Mouse (Mus musculus) liver, embryonic 11.5 days (tissue): ENCODE measurements around the gene Fars2. TPM values are rescaled to one million over a fixed set of nuclear protein-coding genes. Genes with fewer than 3 reads are reported as not detected.

ENCODE experiments used
- ATAC-seq: fragments of 200-750 bp; cut with Nextera tagmentation; replicated peaks from 2 replicates; pipeline ENCODE4 v1.8.0; 2017; ENCODE audit warnings: moderate number of reproducible peaks, mild to moderate bottlenecking, moderate TSS enrichment, moderate library complexity; ENCODE audit not compliant: low FRiP score
- DNase-seq: peaks from one replicate; pipeline ENCODE4 v3.0.0-alpha.2; 2017; ENCODE audit warnings: low spot score
- H3K27ac ChIP-seq: fragments of 300-500 bp; sonication (generic); 2 replicates; pipeline ENCODE4 v1.5.1; 2014; ENCODE audit warnings: mild to moderate bottlenecking, low read depth, low read length, control low read depth
- H3K27me3 ChIP-seq: fragments of 300-500 bp; sonication (generic); replicated peaks from 2 replicates; pipeline ENCODE4 v1.6.1; 2014; ENCODE audit warnings: low read length, mixed read lengths; ENCODE audit not compliant: control insufficient read depth, insufficient read depth
- H3K36me3 ChIP-seq: fragments of 300-500 bp; sonication (generic); 2 replicates; pipeline ENCODE4 v1.6.1; 2014; ENCODE audit warnings: mild to moderate bottlenecking, low read length, moderate library complexity, mixed read lengths; ENCODE audit not compliant: control insufficient read depth, insufficient read depth
- H3K4me1 ChIP-seq: fragments of 300-500 bp; sonication (generic); replicated peaks from 2 replicates; pipeline ENCODE4 v1.6.1; 2014; ENCODE audit warnings: low read length, mixed read lengths; ENCODE audit not compliant: control insufficient read depth, insufficient read depth
- H3K4me2 ChIP-seq: fragments of 300-500 bp; sonication (generic); 2 replicates; pipeline ENCODE4 v1.6.1; 2014; ENCODE audit warnings: mild to moderate bottlenecking, control low read depth, moderate library complexity
- H3K4me3 ChIP-seq: fragments of 300-500 bp; sonication (generic); 2 replicates; pipeline ENCODE4 v1.5.1; 2014; ENCODE audit warnings: low read depth, low read length, control low read depth
- H3K9ac ChIP-seq: fragments of 300-500 bp; sonication (generic); 2 replicates; pipeline ENCODE4 v1.6.1; 2014; ENCODE audit warnings: low read depth, low read length, control low read depth
- H3K9me3 ChIP-seq: fragments of 300-500 bp; sonication (generic); 2 replicates; pipeline ENCODE4 v1.6.1; 2016; ENCODE audit warnings: low read length, inconsistent platforms, mixed read lengths; ENCODE audit not compliant: control insufficient read depth
- WGBS: fragments of 180-500 bp; shearing (Covaris S2); extraction: QIAGEN DNeasy Blood & Tissue Kit; methylation state at CpG from one replicate; pipeline ENCODE4 v1.1.7; 2014; 5-methylcytosine and 5-hydroxymethylcytosine counted together
- polyA plus RNA-seq: library from polyadenylated mRNA; unstranded; fragments of >200 nt; fragmentation: Nextera tagmentation; extraction: Ambion mirVana; gene quantifications from 2 replicates; pipeline ENCODE4 v1.2.1, GENCODE M21; 2014

Fars2 gene
- polyA plus RNA-seq, 1 experiment from 2014 or later = 27.7 TPM

DNA sequence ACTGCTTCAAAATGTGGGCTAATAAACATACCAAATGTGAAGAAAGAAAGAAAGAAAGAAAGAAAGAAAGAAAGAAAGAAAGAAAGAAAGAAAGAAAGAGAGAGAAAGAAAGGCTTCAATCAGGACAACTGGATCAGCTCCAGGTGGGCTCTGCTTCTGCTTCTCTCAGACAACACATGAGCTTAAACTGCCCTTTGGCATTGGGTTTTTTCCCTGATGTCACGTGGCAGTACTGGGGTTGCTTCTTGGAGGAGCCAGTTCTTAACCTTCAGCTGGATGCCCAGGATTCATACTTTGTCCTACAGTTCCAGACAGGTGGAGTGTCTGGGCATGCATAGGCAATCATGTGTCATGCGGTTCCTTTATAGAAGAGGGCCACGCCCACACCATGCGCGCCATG, 493.2 kb downstream of the Fars2 start:
- H3K9me3 ChIP-seq = no peaks in the 10 kb centered on the region
- no peak overlapping the region for H3K4me3 ChIP-seq
- no peak overlapping the region for H3K9ac ChIP-seq
- ATAC-seq (no peak), DNase-seq (no peak)
- 89% methylated on average over 5 of the region's 5 CpGs for WGBS
- no peaks in the 10 kb centered on the region for H3K27me3 ChIP-seq
- H3K36me3 ChIP-seq = no peaks in the 10 kb centered on the region
- no peak overlapping the region for H3K4me2 ChIP-seq
- no peaks in the 10 kb centered on the region for H3K4me1 ChIP-seq
- no peak overlapping the region for H3K27ac ChIP-seq

DNA sequence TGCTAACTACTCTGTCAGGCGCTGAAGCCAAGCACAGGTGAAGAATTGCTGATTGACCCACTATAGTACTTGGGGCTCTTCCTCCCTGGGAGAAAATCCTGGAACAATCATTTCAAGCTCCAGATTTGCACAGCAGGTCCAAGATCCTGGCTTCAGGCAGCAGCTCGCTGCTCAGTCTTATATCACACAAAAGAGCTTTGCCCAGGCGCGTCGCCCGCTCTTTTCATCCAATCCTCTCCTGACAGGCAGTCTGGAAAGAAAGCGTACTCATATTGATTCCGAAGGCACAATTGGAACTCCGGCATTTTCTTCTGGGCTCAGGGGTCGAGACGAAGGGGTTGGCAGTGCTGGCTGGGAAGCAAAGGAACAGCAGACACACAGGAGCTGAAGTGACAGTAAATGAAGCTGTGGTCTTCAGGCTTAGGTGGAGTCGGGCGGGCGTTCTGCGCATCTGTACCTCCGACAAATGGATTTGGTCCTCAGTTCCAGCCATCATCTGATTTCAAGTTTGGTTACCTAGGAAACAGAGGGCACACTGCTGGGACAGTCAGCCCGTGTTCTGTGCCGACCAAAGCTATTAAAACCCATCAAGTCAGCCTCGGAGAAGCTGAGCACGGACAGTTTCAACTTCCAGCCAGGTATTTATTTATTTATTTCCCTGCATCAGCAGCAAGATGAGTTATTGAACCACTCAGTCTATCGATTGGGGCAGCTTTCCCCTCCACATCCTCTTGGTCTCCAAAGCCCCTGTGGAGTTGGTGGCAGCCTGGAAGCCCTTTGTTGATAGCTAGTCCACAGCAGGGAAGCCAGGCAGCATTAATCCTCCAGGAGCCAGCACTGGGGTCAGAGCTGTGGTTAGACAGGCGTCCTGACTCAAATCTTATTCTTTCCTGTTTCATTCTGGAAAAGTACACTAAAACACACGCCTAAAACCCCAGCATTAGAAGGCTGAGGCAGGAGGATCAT, 495.9 kb downstream of the Fars2 start:
- DNase-seq = no peak
- no peak overlapping the region for H3K27ac ChIP-seq
- 62% methylated on average over 23 of the region's 23 CpGs for WGBS

GRCm38 (mm10) chr13:36620498-36621332, 503.5 kb downstream of the Fars2 start:
- 71% methylated on average over 10 of the region's 10 CpGs for WGBS
- Histone ChIP-seq H3K27me3 (no peaks in the 10 kb centered on the region), H3K9ac (no peak overlapping the region), H3K4me3 (no peak overlapping the region), H3K4me1 (no peaks in the 10 kb centered on the region), H3K4me2 (no peak overlapping the region), H3K9me3 (no peaks in the 10 kb centered on the region), H3K36me3 (no peaks in the 10 kb centered on the region), H3K27ac (no peak overlapping the region)
- DNase-seq (no peak), ATAC-seq (peak; percentile 74)

More for the DNA sequence above, 495.9 kb downstream of the Fars2 start:
- ATAC-seq = no peak
- no peaks in the 10 kb centered on the region for H3K4me1 ChIP-seq
- H3K36me3 ChIP-seq = no peaks in the 10 kb centered on the region
- H3K9me3 ChIP-seq = no peaks in the 10 kb centered on the region
- H3K27me3 ChIP-seq = no peaks in the 10 kb centered on the region
- H3K4me2 ChIP-seq = no peak overlapping the region
- no peak overlapping the region for H3K9ac ChIP-seq
- no peak overlapping the region for H3K4me3 ChIP-seq

DNA sequence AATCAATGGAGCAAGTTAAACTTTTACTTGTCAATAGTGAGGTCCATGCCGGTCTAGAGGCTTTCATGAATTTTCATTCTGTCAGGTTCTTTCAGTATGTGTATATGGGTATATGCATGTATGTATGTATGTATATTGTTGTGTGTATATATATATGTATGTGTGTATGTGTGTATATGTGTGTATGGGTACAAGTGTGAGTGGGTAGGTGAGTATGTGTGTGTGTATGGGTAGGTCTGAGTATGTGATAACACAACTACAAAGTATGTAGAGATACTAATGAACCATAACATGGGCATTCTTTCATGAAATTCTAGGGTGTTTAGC, 504.1 kb downstream of the Fars2 start:
- Histone ChIP-seq H3K9me3 (no peaks in the 10 kb centered on the region), H3K36me3 (no peaks in the 10 kb centered on the region), H3K4me1 (no peaks in the 10 kb centered on the region), H3K4me2 (no peak overlapping the region), H3K27ac (no peak overlapping the region), H3K4me3 (no peak overlapping the region), H3K27me3 (no peaks in the 10 kb centered on the region), H3K9ac (no peak overlapping the region)
- 80% methylated on average over 1 of the region's 1 CpGs for WGBS
- DNase-seq (no peak), ATAC-seq (no peak; the same call in 1 of the 2 replicates)

DNA sequence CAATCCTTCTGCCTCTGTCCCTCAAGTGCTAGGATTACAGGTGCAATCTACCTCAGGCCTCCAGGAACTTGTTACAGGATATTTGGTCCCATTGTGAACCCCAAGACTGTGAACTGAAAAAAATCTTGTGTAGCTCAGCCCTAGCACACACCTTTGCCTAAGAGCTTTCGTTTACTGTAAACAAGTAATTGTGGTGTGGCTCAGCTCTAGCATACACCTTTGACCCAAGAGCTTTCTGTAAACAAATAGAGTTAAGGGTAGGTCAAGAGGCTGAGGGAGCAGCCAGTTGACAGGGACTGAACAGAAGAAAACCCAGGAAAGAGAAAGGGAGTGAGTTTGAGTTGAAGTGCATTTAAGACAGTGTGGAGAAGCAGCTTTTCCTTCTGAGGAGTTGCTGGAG, 506.3 kb downstream of the Fars2 start:
- Histone ChIP-seq H3K4me1 (no peaks in the 10 kb centered on the region), H3K9me3 (no peaks in the 10 kb centered on the region), H3K4me3 (no peak overlapping the region), H3K4me2 (no peak overlapping the region), H3K36me3 (no peaks in the 10 kb centered on the region), H3K27ac (no peak overlapping the region), H3K27me3 (no peaks in the 10 kb centered on the region), H3K9ac (no peak overlapping the region)
- WGBS = 63% methylated on average over 1 of the region's 1 CpGs
- DNase-seq (no peak), ATAC-seq (no peak)

DNA sequence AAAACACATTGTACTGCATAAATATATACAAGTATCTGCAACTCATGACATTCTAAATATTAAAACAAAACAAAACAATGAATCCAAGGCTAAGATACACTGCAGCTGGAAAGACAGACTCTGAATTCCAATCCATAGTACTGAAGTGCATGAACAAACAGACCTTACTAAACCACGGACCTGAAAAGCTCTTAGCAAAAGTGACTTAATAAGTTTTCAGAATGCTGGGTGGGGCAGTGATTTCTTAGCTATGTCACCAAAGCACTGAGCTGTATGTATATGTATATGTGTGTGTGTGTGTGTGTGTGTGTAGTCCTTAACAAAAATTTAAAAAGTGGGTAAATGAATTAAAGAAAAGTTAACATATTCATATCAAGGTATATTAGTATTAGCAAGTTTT, 511.9 kb downstream of the Fars2 start:
- no peak overlapping the region for H3K4me3 ChIP-seq
- H3K9ac ChIP-seq = no peak overlapping the region
- H3K27ac ChIP-seq = no peak overlapping the region
- no peaks in the 10 kb centered on the region for H3K9me3 ChIP-seq
- no peaks in the 10 kb centered on the region for H3K36me3 ChIP-seq
- no peaks in the 10 kb centered on the region for H3K4me1 ChIP-seq
- 70% methylated on average over 1 of the region's 1 CpGs for WGBS
- DNase-seq = no peak
- H3K4me2 ChIP-seq = no peak overlapping the region
- H3K27me3 ChIP-seq = no peaks in the 10 kb centered on the region
- ATAC-seq = no peak

DNA sequence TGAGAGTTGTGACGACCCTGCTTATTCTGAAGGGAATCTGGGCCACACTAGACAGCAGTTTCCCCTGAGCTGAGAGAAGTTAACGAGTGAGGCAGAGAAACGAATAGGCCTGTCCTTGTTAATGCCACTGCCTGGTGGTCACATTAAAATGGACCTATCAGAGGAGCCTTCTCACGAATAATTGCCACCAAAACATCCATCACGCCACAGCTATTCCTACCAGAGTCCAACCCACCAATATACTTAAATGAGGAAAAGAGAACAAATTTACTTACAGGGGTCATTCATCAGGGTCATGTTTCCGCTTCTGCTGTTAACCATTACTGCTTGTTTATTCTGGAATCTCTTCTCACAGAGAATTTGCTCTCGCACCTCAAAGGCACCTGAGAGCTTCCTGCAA, 531.0 kb downstream of the Fars2 start:
- Histone ChIP-seq H3K9ac (no peak overlapping the region), H3K4me2 (no peak overlapping the region), H3K9me3 (no peaks in the 10 kb centered on the region), H3K36me3 (no peaks in the 10 kb centered on the region), H3K27me3 (no peaks in the 10 kb centered on the region), H3K27ac (no peak overlapping the region), H3K4me1 (no peaks in the 10 kb centered on the region), H3K4me3 (no peak overlapping the region)
- 42% methylated on average over 7 of the region's 7 CpGs for WGBS
- DNase-seq = no peak
- no peak for ATAC-seq

DNA sequence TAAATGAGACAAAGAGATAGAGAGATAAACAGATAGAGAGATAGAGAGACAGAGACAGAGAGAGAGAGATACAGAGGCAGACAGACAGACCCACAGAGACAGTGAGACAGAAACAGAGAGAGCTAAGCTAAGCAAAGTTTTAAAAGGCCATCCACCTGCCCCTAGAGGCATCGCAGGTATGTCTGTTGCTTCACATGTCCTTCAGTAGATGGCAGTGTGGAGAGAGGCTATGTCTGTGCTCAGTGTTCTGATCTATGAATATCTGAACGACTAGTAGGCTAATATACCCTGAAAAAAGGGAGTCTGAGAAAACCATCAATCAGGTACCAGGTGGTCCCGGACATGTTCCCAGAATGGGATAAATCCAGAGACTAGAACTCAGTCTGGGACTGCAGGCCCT, 537.0 kb downstream of the Fars2 start:
- H3K4me3 ChIP-seq = no peak overlapping the region
- H3K4me2 ChIP-seq = no peak overlapping the region
- no peak overlapping the region for H3K27ac ChIP-seq
- H3K27me3 ChIP-seq = no peaks in the 10 kb centered on the region
- ATAC-seq (no peak), DNase-seq (no peak)
- H3K9ac ChIP-seq = no peak overlapping the region
- no peaks in the 10 kb centered on the region for H3K9me3 ChIP-seq
- WGBS = 70% methylated on average over 3 of the region's 3 CpGs
- no peaks in the 10 kb centered on the region for H3K4me1 ChIP-seq
- H3K36me3 ChIP-seq = no peaks in the 10 kb centered on the region
